Mouse (Mus musculus) forebrain, embryonic 16.5 days (tissue): ENCODE data around the gene Ptprn2. TPM values are rescaled to one million over a fixed set of nuclear protein-coding genes. Genes with fewer than 3 reads are reported as not detected.
"Not testable (repeated sequence)": the region's sequence is repeated elsewhere in the genome, so short reads cannot be mapped to it uniquely, and the experiment has no call there.

Source experiments
- ATAC-seq: fragments of 200-750 bp; cut with Nextera tagmentation; 2 replicates; pipeline ENCODE4 v1.8.0; 2017; ENCODE audit warnings: mild to moderate bottlenecking, moderate library complexity
- H3K27ac ChIP-seq: fragments of 300-500 bp; sonication (generic); 2 replicates; pipeline ENCODE4 v1.5.1; 2014; ENCODE audit warnings: low read length, control low read depth
- H3K27me3 ChIP-seq: fragments of 300-500 bp; sonication (generic); replicated peaks from 2 replicates; pipeline ENCODE4 v1.6.1; 2014; ENCODE audit warnings: low read length; ENCODE audit not compliant: control insufficient read depth, insufficient read depth
- H3K36me3 ChIP-seq: fragments of 300-500 bp; sonication (generic); 2 replicates; pipeline ENCODE4 v1.6.1; 2014; ENCODE audit not compliant: control insufficient read depth, insufficient read depth
- H3K4me1 ChIP-seq: fragments of 300-500 bp; sonication (generic); replicated peaks from 2 replicates; pipeline ENCODE4 v1.6.1; 2014; ENCODE audit warnings: low read length; ENCODE audit not compliant: control insufficient read depth, insufficient read depth
- H3K4me2 ChIP-seq: fragments of 300-500 bp; sonication (generic); 2 replicates; pipeline ENCODE4 v1.6.1; 2014; ENCODE audit warnings: mild to moderate bottlenecking, low read length, control low read depth
- H3K4me3 ChIP-seq: fragments of 300-500 bp; sonication (generic); replicated peaks from 2 replicates; pipeline ENCODE4 v1.5.1; 2014; ENCODE audit warnings: mild to moderate bottlenecking, low read length, control low read depth
- H3K9ac ChIP-seq: fragments of 300-500 bp; sonication (generic); replicated peaks from 2 replicates; pipeline ENCODE4 v1.6.1; 2014; ENCODE audit warnings: low read depth, low read length, control low read depth
- H3K9me3 ChIP-seq: fragments of 300-500 bp; sonication (generic); 2 replicates; pipeline ENCODE4 v1.6.1; 2016; ENCODE audit warnings: low read length; ENCODE audit not compliant: control insufficient read depth
- WGBS: fragments of 180-500 bp; shearing (Covaris S2); extraction: QIAGEN DNeasy Blood & Tissue Kit; methylation state at CpG from one replicate; pipeline ENCODE4 v1.1.7; 2014; 5-methylcytosine and 5-hydroxymethylcytosine counted together
- polyA plus RNA-seq: library from polyadenylated mRNA; unstranded; fragments of >200 nt; fragmentation: Nextera tagmentation; extraction: Ambion mirVana; gene quantifications from 2 replicates; pipeline ENCODE4 v1.2.1, GENCODE M21; 2015

Gene Ptprn2
- polyA plus RNA-seq, 1 experiment from 2014 or later, result 11.5 TPM

DNA sequence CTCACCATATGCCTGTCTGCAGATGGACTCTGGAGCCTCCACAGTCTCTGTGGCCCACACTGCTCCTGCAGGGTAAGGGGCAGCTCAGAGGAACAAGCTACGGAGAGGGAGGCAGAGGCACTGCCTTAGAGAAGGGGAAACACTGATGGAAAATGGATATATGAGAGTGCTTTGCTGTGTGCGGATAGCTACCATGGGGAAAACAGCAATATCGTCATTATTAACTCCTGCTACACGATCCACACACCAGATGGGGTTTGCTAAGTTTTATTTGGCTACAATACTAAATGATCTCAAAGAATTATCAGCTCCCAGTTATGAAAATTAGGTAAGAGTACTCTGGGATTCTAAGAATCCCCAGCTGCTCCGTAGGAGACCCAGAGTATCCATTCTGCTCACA, 89.2 kb downstream of the Ptprn2 start:
- no peaks in the 10 kb centered on the region for H3K9me3 ChIP-seq
- no peak overlapping the region for H3K4me2 ChIP-seq
- H3K36me3 ChIP-seq, result no peaks in the 10 kb centered on the region
- H3K27me3 ChIP-seq, result no peaks in the 10 kb centered on the region
- H3K9ac ChIP-seq, result no peak overlapping the region
- H3K4me3 ChIP-seq, result no peak overlapping the region
- WGBS, result 65% methylated on average over 5 of the region's 5 CpGs
- peaks cover 5% of the 10 kb centered on the region for H3K4me1 ChIP-seq
- peak; percentile 48; the same call in 1 of the 2 replicates for ATAC-seq
- H3K27ac ChIP-seq, result peak overlapping the region; percentile 72

DNA sequence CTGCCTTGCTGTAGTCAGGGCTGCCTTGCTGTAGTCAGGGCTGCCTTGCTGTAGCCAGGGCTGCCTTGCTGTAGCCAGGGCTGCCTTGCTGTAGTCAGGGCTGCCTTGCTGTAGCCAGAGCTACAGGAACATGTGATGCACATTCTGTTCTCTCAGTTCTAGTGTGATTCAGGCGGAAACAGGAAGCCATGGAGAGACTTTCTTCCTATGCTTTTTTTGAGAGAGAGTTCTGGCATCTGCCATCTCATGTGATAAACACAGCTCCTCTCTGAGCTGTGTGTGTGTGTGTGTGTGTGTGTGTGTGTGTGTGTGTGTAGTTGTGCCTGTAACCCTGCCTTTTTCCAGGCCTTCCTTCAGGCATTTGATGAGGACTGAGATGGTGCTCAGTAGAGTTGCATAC, 92.4 kb downstream of the Ptprn2 start:
- ATAC-seq, result peak; percentile 27; the same call in 1 of the 2 replicates

DNA sequence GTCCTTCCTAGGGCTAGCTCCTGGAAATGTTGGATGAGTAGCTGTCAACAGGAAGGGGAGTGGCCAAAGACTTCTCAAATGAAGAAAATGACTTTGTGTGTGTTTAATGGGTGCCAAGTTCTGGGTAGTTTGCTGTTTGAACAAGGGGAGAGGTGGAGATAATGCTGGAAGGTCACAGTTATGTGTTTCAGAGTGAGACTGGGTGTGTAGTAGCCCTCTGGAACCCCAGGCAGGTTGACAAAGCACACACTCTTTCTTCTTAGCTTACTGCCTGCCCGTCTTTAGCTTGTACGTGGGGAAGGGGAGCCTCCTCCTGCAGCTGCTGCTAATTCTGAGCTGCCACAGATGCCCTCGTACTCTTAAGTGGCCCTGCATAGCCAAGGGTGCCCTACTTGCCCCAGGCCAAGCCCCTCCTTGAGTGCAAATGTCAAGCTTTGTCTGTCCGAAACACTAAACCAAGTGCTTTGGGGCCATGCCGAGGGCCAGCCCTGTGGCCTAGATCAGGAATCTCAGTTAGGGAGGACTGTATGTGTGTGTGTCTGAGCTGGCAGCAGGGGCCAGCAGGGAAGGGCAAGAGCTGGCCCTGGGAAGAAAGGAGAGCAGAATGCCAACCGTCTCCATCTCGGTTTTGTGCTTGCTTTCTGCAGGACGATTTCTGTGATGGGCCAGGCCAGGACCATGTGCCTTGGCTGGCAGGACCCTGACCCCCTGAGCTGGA, 95.5 kb downstream of the Ptprn2 start:
- Histone ChIP-seq H3K27me3 (no peaks in the 10 kb centered on the region), H3K9ac (0 out of 2 replicates have a peak overlapping the region, but pooled peaks have one; percentile 17), H3K4me1 (peaks cover 15% of the 10 kb centered on the region), H3K9me3 (no peaks in the 10 kb centered on the region), H3K4me2 (no peak overlapping the region), H3K4me3 (no peak overlapping the region), H3K36me3 (no peaks in the 10 kb centered on the region), H3K27ac (peak overlapping the region; percentile 50; the same call in 1 of the 2 replicates)
- WGBS, result 60% methylated on average over 8 of the region's 8 CpGs
- peak; percentile 27; the same call in 1 of the 2 replicates for ATAC-seq

More for the DNA sequence above, 92.4 kb downstream of the Ptprn2 start:
- WGBS, result 46% methylated on average over 1 of the region's 1 CpGs
- not testable (repeated sequence) for H3K4me2 ChIP-seq, H3K4me3 ChIP-seq, H3K9me3 ChIP-seq, H3K9ac ChIP-seq, H3K27ac ChIP-seq, H3K27me3 ChIP-seq, H3K36me3 ChIP-seq
- H3K4me1 ChIP-seq, result peaks cover 15% of the 10 kb centered on the region

DNA sequence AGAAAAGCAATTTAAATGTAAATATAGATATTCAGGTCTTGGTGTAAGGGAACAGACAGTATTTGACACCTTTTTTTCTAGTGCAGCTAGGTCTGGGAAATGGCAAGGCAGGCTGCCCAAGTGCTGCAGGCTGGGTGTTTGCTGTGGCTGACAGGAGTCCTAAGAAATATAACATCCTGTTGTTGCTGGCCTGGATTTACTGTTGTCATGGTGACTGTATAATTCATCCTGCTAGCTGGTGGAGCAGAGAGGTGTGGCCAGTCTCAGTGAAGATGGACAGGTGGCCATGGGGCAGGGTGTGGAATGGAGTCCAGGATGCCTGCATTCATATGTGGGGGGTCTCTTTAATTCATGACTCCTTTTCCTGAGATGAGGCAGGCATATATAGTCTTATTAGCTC, 96.3 kb downstream of the Ptprn2 start:
- H3K27ac ChIP-seq, result no peak overlapping the region
- H3K4me2 ChIP-seq, result no peak overlapping the region
- no peaks in the 10 kb centered on the region for H3K27me3 ChIP-seq
- H3K4me1 ChIP-seq, result peaks cover 15% of the 10 kb centered on the region
- no peak overlapping the region for H3K9ac ChIP-seq
- peak; percentile 73 for ATAC-seq
- H3K4me3 ChIP-seq, result no peak overlapping the region
- no peaks in the 10 kb centered on the region for H3K9me3 ChIP-seq
- no peaks in the 10 kb centered on the region for H3K36me3 ChIP-seq

DNA sequence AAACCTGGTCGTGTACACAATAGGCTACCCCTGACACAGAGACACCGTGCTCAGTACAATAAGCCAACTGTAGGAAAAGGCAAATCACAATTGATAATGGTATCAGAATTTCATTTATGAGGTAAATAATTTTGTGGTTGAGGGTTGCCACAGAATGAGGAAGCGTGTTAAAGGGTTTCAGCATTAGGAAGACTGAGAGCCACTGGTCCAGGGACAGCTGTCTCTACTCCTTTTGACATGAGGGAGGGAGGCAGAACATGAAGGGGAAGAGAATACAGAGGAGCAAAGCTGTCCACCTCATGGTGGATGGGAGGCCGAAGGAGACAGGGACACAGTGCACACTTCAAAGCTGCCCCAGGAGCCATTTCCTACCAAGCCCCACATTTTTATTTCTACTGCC, 97.3 kb downstream of the Ptprn2 start:
- H3K36me3 ChIP-seq, result no peaks in the 10 kb centered on the region
- no peaks in the 10 kb centered on the region for H3K27me3 ChIP-seq
- WGBS, result 91% methylated on average over 4 of the region's 4 CpGs
- H3K9me3 ChIP-seq, result no peaks in the 10 kb centered on the region
- no peak overlapping the region for H3K4me3 ChIP-seq
- H3K4me2 ChIP-seq, result no peak overlapping the region
- H3K9ac ChIP-seq, result no peak overlapping the region
- H3K27ac ChIP-seq, result no peak overlapping the region
- peaks cover 15% of the 10 kb centered on the region for H3K4me1 ChIP-seq
- ATAC-seq, result no peak

DNA sequence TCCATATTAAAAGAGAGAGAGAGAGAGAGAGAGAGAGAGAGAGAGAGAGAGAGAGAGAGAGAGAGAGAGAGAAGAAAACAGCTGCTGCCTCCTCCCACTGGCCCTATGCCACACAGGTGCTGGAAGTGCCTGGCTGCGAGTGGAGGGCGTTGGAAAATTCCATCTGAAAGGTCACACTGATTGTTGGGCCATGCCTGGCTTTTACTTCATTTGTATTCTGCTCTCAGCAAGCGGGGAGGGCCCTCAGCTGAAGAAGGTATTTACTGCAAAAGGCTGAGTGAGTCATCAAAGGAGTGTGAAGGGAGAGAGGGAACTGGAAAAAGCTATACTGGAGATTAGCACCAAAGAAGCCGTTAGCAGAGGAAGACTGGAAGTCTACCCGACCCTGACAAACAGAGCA, 99.5 kb downstream of the Ptprn2 start:
- Histone ChIP-seq H3K9me3 (no peaks in the 10 kb centered on the region), H3K36me3 (no peaks in the 10 kb centered on the region), H3K4me3 (no peak overlapping the region), H3K9ac (no peak overlapping the region), H3K4me1 (peaks cover 11% of the 10 kb centered on the region), H3K27me3 (no peaks in the 10 kb centered on the region), H3K27ac (no peak overlapping the region), H3K4me2 (no peak overlapping the region)
- 17% methylated on average over 5 of the region's 5 CpGs for WGBS
- ATAC-seq, result no peak

DNA sequence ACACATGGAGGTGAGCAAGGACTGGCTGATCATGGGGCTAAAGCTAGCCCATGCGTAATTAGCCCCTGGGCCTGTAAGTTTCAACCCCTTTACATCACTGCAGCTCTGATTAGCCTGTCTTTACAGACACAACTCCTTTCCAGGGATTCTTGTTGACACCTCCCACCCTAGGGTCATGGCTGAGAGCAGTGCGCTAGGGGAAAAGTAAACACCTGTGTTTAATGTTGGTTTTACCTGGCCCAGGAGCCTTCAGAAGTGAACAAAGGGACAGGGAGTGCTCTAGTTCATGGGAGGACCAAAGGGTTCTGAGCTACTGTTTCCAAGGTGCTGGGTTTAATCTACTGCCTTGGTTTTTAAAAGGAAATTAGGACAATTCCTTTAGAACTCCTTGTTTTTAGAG, 100.6 kb downstream of the Ptprn2 start:
- ATAC-seq, result no peak
- Histone ChIP-seq H3K4me1 (peaks cover 9% of the 10 kb centered on the region), H3K27me3 (no peaks in the 10 kb centered on the region), H3K36me3 (no peaks in the 10 kb centered on the region), H3K4me3 (no peak overlapping the region), H3K9me3 (no peaks in the 10 kb centered on the region), H3K27ac (no peak overlapping the region), H3K4me2 (no peak overlapping the region), H3K9ac (no peak overlapping the region)
- WGBS, result 91% methylated on average over 2 of the region's 2 CpGs

DNA sequence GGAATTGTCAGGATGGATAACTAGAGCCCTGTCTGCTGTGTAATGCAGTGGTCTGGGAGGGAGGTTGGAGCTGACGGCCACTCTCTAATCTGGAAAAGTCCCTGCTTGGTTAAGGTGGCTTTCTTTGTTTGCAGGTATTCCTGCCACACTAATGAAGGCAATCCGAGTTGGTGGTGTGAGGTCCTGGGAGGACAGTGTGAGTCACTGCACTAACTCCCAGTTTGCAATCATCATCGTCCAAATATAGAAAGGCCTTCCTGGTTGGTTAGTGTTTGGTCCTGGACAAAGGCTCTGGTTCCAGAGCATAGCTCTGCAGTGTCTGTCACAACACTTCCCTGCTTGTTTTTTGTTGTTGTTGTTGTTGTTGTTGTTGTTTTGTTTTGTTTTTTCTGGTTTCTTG, 102.0 kb downstream of the Ptprn2 start:
- Histone ChIP-seq H3K27me3 (no peaks in the 10 kb centered on the region), H3K27ac (no peak overlapping the region)
- WGBS, result 78% methylated on average over 3 of the region's 3 CpGs

DNA sequence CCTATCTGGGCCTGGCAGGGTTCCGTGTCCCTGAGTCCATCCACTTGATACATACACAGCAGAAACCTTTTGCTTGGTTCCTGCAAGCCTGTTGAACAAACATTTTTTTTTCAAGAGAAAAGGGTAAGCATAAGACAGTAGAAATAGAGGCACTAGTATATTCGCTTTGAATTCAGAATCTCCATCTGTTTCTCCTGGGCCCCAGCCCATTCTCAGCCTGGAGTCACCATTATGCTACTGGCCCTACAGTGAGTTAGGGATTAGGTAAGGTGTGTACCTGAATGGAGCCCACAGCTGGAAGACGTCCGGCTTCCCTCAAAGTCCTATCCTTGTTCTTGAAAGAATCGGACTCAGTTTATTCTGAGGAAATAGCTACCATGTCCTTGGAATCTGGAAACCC, 104.6 kb downstream of the Ptprn2 start:
- Histone ChIP-seq H3K36me3 (no peaks in the 10 kb centered on the region), H3K9me3 (no peaks in the 10 kb centered on the region), H3K27me3 (no peaks in the 10 kb centered on the region), H3K9ac (no peak overlapping the region), H3K27ac (no peak overlapping the region), H3K4me3 (no peak overlapping the region), H3K4me1 (no peaks in the 10 kb centered on the region; the same call in 1 of the 2 replicates), H3K4me2 (no peak overlapping the region)
- WGBS, result 87% methylated on average over 5 of the region's 5 CpGs
- ATAC-seq, result no peak

More for the DNA sequence above, 102.0 kb downstream of the Ptprn2 start:
- H3K36me3 ChIP-seq, result no peaks in the 10 kb centered on the region
- ATAC-seq, result no peak
- H3K9me3 ChIP-seq, result no peaks in the 10 kb centered on the region
- no peak overlapping the region for H3K4me2 ChIP-seq
- no peak overlapping the region for H3K4me3 ChIP-seq
- no peaks in the 10 kb centered on the region; the same call in 1 of the 2 replicates for H3K4me1 ChIP-seq
- no peak overlapping the region for H3K9ac ChIP-seq
